Mouse (Mus musculus): ENCODE measurements around the gene Abcc3. TPM values are rescaled to one million over a fixed set of nuclear protein-coding genes. Genes with fewer than 3 reads are reported as not detected.

The Abcc3 gene
- total and polyA plus RNA-seq, 2 experiments from 2014 or later = 0.99 to 3.6 TPM

DNA sequence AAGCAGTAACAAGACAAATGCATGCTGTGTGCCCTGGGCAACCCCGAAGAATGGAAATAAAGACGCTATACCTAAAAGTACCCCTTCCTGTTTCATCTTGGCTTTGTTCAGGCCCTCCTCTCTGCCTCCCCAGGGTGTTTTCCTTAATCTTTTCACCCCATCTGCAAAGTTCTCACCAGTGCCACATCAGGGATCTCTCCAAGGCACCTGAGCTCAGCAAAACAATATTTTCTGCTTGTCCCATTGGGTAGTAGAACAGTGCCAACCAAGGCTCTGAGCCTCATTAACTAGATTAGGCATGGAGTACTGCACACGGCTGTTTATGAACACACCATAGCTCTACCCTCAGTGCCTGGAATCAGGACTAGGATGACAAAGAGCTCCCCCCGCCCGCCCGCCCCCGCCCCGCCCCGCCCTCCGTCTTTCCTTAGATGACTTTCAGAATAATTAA lies 65.8 kb downstream of the Abcc3 start:
- Histone ChIP-seq H3K9me3 (ENCODE audit: low read length) (no peaks in the 10 kb centered on the region), H3K4me3 (ENCODE audit: low read depth, low read length) (peak overlapping the region; percentile 85), H3K36me3 (ENCODE audit: insufficient read depth, low read length) (no peaks in the 10 kb centered on the region), H3K4me2 (ENCODE audit: low read depth, low read length, poor library complexity, severe bottlenecking) (peak overlapping the region; percentile 78), H3K27ac (ENCODE audit: low read depth, low read length) (peak overlapping the region; percentile 97), H3K4me1 (ENCODE audit: insufficient read depth, low read length) (peaks cover 7% of the 10 kb centered on the region; the same call in 1 of the 2 replicates), H3K9ac (replicated peaks; ENCODE audit: low read length, poor library complexity, severe bottlenecking) (peak overlapping the region; percentile 98), H3K27me3 (ENCODE audit: insufficient read depth, low read length) (no peaks in the 10 kb centered on the region)
- WGBS = under 1% methylated on average over 10 of the region's 10 CpGs
- peak; percentile 84 for DNase-seq (ENCODE audit: low spot score)
- ATAC-seq (ENCODE audit: low FRiP score) = 0 out of 2 replicates have a peak, but pooled peaks have one; percentile 48
- no peak for TF ChIP-seq CTCF (IDR thresholded peaks at IDR 0.05)

DNA sequence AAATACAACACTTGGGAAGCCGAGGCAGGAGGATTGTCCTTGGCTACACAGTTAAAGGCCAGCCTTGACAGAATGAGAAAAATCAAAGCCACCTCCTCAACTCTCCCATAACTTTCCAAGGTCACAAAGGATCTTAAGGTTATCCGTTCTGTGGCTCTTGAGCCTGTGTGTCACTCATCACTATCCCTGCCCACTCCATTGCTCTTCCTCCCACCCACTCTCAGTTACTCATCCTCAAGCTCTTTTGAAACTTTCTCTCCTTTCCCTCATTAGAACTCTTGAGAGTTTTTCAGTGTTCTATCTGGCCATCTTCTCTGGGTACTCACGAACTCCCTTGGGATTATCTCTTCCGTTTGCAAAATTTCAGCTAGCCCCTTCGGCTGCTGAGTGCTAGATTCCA lies 68.2 kb downstream of the Abcc3 start:
- peaks cover 7% of the 10 kb centered on the region; the same call in 1 of the 2 replicates for H3K4me1 ChIP-seq (ENCODE audit: insufficient read depth, low read length)
- 96% methylated on average over 5 of the region's 5 CpGs for WGBS

DNA sequence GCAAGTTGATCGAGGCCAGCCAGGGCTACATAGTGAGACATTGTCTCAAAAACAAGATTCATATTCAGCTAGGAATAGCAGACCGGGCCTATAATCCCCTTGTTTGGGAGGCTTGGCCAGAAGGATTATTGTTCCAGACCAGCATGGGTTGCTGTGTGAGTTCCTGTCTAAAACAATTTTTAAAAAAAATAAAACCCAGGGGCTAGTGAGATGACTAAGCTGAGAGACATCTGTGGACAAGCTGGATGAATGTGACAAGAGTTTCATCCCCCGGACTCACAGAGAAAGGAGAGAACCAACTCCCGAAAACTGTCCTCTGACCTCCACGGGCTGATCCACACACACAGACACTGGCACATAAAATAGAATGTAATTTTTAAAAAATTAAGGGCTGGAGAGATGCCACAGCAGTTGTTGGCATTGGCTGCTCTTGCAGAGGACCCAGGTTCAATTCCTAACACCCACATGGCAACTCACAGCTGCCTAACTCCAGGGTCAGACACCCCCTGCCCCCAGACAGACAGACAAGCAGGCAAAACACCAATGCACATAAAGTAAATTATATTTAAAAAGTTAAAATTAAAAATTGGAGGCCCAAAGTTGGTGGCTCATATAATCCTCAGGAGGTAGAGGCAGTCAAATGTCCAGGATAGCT lies 69.4 kb downstream of the Abcc3 start:
- 37% methylated on average over 5 of the region's 5 CpGs for WGBS
- H3K9me3 ChIP-seq (ENCODE audit: low read length) = no peaks in the 10 kb centered on the region
- peaks cover 7% of the 10 kb centered on the region; the same call in 1 of the 2 replicates for H3K4me1 ChIP-seq (ENCODE audit: insufficient read depth, low read length)
- ATAC-seq (ENCODE audit: low FRiP score) (no peak), DNase-seq (ENCODE audit: low spot score) (no peak)
- no peak for TF ChIP-seq CTCF (IDR thresholded peaks at IDR 0.05)
- H3K9ac ChIP-seq (replicated peaks; ENCODE audit: low read length, poor library complexity, severe bottlenecking) = no peak overlapping the region
- H3K4me3 ChIP-seq (ENCODE audit: low read depth, low read length) = no peak overlapping the region
- no peaks in the 10 kb centered on the region for H3K27me3 ChIP-seq (ENCODE audit: insufficient read depth, low read length)
- H3K4me2 ChIP-seq (ENCODE audit: low read depth, low read length, poor library complexity, severe bottlenecking) = no peak overlapping the region
- 0 out of 2 replicates have a peak overlapping the region, but pooled peaks have one; percentile 99 for H3K27ac ChIP-seq (ENCODE audit: low read depth, low read length)
- H3K36me3 ChIP-seq (ENCODE audit: insufficient read depth, low read length) = no peaks in the 10 kb centered on the region

More for the DNA sequence above, 68.2 kb downstream of the Abcc3 start:
- Histone ChIP-seq H3K9me3 (ENCODE audit: low read length) (no peaks in the 10 kb centered on the region), H3K4me2 (ENCODE audit: low read depth, low read length, poor library complexity, severe bottlenecking) (no peak overlapping the region), H3K36me3 (ENCODE audit: insufficient read depth, low read length) (no peaks in the 10 kb centered on the region), H3K27ac (ENCODE audit: low read depth, low read length) (no peak overlapping the region), H3K27me3 (ENCODE audit: insufficient read depth, low read length) (no peaks in the 10 kb centered on the region), H3K4me3 (ENCODE audit: low read depth, low read length) (no peak overlapping the region), H3K9ac (replicated peaks; ENCODE audit: low read length, poor library complexity, severe bottlenecking) (no peak overlapping the region)
- no peak for TF ChIP-seq CTCF (IDR thresholded peaks at IDR 0.05)
- DNase-seq (ENCODE audit: low spot score) = no peak
- ATAC-seq (ENCODE audit: low FRiP score) = no peak

DNA sequence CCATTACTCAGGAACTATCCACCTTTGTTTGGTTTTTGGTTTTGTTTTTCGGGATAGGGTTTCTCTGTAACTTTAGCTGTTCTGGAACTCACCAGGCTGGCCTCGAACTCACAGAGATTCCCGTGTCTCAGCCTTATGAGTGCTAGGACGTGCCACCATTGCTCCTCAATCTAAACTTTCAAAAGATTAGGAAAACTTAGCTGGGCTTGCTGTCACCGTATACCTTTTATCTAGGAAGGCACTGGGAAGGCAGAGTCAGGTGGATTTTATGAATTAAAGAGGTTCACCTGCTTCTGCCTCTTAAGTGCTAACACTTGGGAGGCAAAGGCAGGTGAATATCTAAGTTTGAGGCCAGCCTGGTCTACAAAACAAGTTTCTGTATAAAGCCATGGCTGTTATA lies 70.2 kb downstream of the Abcc3 start:
- TF ChIP-seq CTCF (IDR thresholded peaks at IDR 0.05) = no peak
- ATAC-seq (ENCODE audit: low FRiP score) (no peak), DNase-seq (ENCODE audit: low spot score) (no peak)
- Histone ChIP-seq H3K4me2 (ENCODE audit: low read depth, low read length, poor library complexity, severe bottlenecking) (peak overlapping the region; percentile 68), H3K27me3 (ENCODE audit: insufficient read depth, low read length) (no peaks in the 10 kb centered on the region), H3K4me3 (ENCODE audit: low read depth, low read length) (peak overlapping the region; percentile 98), H3K4me1 (ENCODE audit: insufficient read depth, low read length) (peaks cover 7% of the 10 kb centered on the region; the same call in 1 of the 2 replicates), H3K9ac (replicated peaks; ENCODE audit: low read length, poor library complexity, severe bottlenecking) (0 out of 2 replicates have a peak overlapping the region, but pooled peaks have one; percentile 100), H3K9me3 (ENCODE audit: low read length) (no peaks in the 10 kb centered on the region), H3K36me3 (ENCODE audit: insufficient read depth, low read length) (no peaks in the 10 kb centered on the region), H3K27ac (ENCODE audit: low read depth, low read length) (peak overlapping the region; percentile 99)
- 39% methylated on average over 5 of the region's 5 CpGs for WGBS

DNA sequence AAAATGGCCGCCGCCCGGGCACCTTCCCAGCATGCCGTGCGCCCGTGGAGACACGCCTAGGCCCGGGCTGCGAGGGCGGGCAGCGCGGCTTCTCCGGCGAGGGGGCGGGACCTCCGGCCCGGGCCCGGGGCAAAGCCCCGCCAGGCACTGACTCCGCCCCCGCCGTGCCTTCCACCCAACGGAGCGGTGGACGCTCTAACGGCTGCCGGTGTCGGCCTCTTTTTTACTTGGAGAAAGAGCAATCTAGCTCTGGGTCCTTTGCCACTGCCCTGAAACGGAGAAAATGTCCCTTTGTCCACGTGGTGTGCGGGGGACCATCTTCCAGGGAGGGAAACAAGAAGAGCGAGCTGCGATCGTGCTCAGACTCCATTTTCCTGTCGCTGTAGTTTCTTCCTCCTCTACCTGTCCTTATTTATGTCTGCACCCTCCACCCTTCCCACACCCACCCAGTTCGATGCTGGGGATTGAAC lies 70.8 kb downstream of the Abcc3 start, which contains the start of gene Luc7l3:
Luc7l3 (minus strand) TSS at position 58 of the 470 bp plus-strand sequence.
- TF ChIP-seq CTCF (IDR thresholded peaks at IDR 0.05) = no peak

More for the DNA sequence above, 70.8 kb downstream of the Abcc3 start, which contains the start of gene Luc7l3:
- Histone ChIP-seq H3K9ac (replicated peaks; ENCODE audit: low read length, poor library complexity, severe bottlenecking) (peak within 1 kb of the TSS; percentile 100), H3K4me2 (ENCODE audit: low read depth, low read length, poor library complexity, severe bottlenecking) (peak within 1 kb of the TSS; percentile 68), H3K27ac (ENCODE audit: low read depth, low read length) (peak within 1 kb of the TSS; percentile 99), H3K27me3 (ENCODE audit: insufficient read depth, low read length) (no peaks in the 10 kb centered on the region), H3K4me3 (ENCODE audit: low read depth, low read length) (peak within 1 kb of the TSS; percentile 98), H3K9me3 (ENCODE audit: low read length) (no peaks in the 10 kb centered on the region), H3K4me1 (ENCODE audit: insufficient read depth, low read length) (peaks cover 6% of the 10 kb centered on the region; the same call in 1 of the 2 replicates), H3K36me3 (ENCODE audit: insufficient read depth, low read length) (no peaks in the 10 kb centered on the region)
- DNase-seq (ENCODE audit: low spot score) = peak; percentile 94
- peak; percentile 94 for ATAC-seq (ENCODE audit: low FRiP score)
- WGBS = under 1% methylated on average over 29 of the region's 36 CpGs
